Mouse (Mus musculus) midbrain, embryonic 11.5 days (tissue): ENCODE results near the gene Gpank1. TPM values are rescaled to one million over a fixed set of nuclear protein-coding genes. Genes with fewer than 3 reads are reported as not detected.

ENCODE experiments used
- ATAC-seq: fragments of 200-750 bp; cut with Nextera tagmentation; 2 replicates; pipeline ENCODE4 v1.8.0; 2017; ENCODE audit warnings: moderate TSS enrichment, moderate library complexity; ENCODE audit not compliant: low FRiP score
- DNase-seq: peaks from one replicate; pipeline ENCODE4 v3.0.0; 2015; ENCODE audit warnings: low spot score; ENCODE audit errors: missing footprints
- H3K27ac ChIP-seq: fragments of 300-500 bp; sonication (generic); 2 replicates; pipeline ENCODE4 v1.5.1; 2014; ENCODE audit warnings: low read depth, low read length
- H3K27me3 ChIP-seq: fragments of 300-500 bp; sonication (generic); 2 replicates; pipeline ENCODE4 v1.6.1; 2014; ENCODE audit warnings: mild to moderate bottlenecking, low read length, moderate library complexity, mixed read lengths; ENCODE audit not compliant: control insufficient read depth, insufficient read depth
- H3K36me3 ChIP-seq: fragments of 300-500 bp; sonication (generic); 2 replicates; pipeline ENCODE4 v1.6.1; 2014; ENCODE audit warnings: mild to moderate bottlenecking, low read length, moderate library complexity, mixed read lengths; ENCODE audit not compliant: control insufficient read depth, insufficient read depth
- H3K4me1 ChIP-seq: fragments of 300-500 bp; sonication (generic); 2 replicates; pipeline ENCODE4 v1.6.1; 2014; ENCODE audit warnings: low read length; ENCODE audit not compliant: control insufficient read depth, insufficient read depth
- H3K4me2 ChIP-seq: fragments of 300-500 bp; sonication (generic); 2 replicates; pipeline ENCODE4 v1.6.1; 2014; ENCODE audit warnings: mild to moderate bottlenecking, moderate library complexity
- H3K4me3 ChIP-seq: fragments of 300-500 bp; sonication (generic); 2 replicates; pipeline ENCODE4 v1.5.1; 2014; ENCODE audit warnings: low read depth, low read length
- H3K9ac ChIP-seq: fragments of 300-500 bp; sonication (generic); 2 replicates; pipeline ENCODE4 v1.6.1; 2014; ENCODE audit warnings: low read length
- H3K9me3 ChIP-seq: fragments of 300-500 bp; sonication (generic); 2 replicates; pipeline ENCODE4 v1.6.1; 2016; ENCODE audit warnings: low read length; ENCODE audit not compliant: control insufficient read depth
- WGBS: fragments of 180-500 bp; shearing (Covaris S2); extraction: QIAGEN DNeasy Blood & Tissue Kit; methylation state at CpG from one replicate; pipeline ENCODE4 v1.1.7; 2014; 5-methylcytosine and 5-hydroxymethylcytosine counted together
- polyA plus RNA-seq: library from polyadenylated mRNA; unstranded; fragments of >200 nt; fragmentation: Nextera tagmentation; extraction: Ambion mirVana; gene quantifications from 2 replicates; pipeline ENCODE4 v1.2.1, GENCODE M21; 2014

Gpank1 gene
- polyA plus RNA-seq, 1 experiment from 2014 or later: 26.3 TPM

- no peak overlapping the region for H3K9ac ChIP-seq
- WGBS: 91% methylated on average over 15 of the region's 15 CpGs
- ATAC-seq: no peak
Measured at GRCm38 (mm10) chr17:35094475-35095365, 26.5 kb upstream of the Gpank1 start.

DNA sequence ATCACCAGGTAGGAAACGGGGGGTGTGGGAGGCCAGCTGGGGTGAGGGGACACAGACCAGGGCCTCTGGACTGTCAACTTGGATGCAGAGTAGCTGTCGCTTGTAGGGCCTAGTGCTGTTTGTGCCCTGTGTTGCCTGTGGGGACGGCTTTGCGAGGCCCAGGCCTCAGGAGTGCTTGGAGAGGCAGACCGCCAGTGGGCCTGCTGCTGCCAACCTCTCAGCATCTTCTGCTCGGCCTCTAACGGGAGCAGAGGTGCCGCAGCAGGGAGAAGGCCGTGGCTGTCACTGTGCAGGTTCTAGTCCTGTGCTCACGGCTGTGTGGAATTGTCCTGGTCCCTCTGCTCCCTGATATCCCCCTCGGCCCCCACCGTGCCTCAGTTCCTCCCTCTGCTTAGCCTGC, 24.7 kb upstream of the Gpank1 start:
- no peak overlapping the region for H3K4me2 ChIP-seq
- WGBS: 82% methylated on average over 12 of the region's 12 CpGs
- no peaks in the 10 kb centered on the region for H3K27me3 ChIP-seq
- H3K4me1 ChIP-seq: no peaks in the 10 kb centered on the region
- H3K9ac ChIP-seq: no peak overlapping the region
- ATAC-seq (no peak), DNase-seq (no peak)
- H3K27ac ChIP-seq: no peak overlapping the region
- peaks cover 10% of the 10 kb centered on the region for H3K36me3 ChIP-seq
- no peak overlapping the region for H3K4me3 ChIP-seq
- H3K9me3 ChIP-seq: no peaks in the 10 kb centered on the region

More at GRCm38 (mm10) chr17:35094475-35095365, 26.5 kb upstream of the Gpank1 start:
- no peak overlapping the region for H3K4me2 ChIP-seq
- no peak overlapping the region for H3K27ac ChIP-seq
- H3K4me3 ChIP-seq: no peak overlapping the region
- DNase-seq: no peak
- H3K27me3 ChIP-seq: no peaks in the 10 kb centered on the region
- H3K4me1 ChIP-seq: peaks cover 5% of the 10 kb centered on the region
- H3K36me3 ChIP-seq: peaks cover 5% of the 10 kb centered on the region; the same call in 1 of the 2 replicates
- H3K9me3 ChIP-seq: no peaks in the 10 kb centered on the region

GRCm38 (mm10) chr17:35097164-35097655, 24.0 kb upstream of the Gpank1 start:
- Histone ChIP-seq H3K9ac (no peak overlapping the region), H3K4me3 (no peak overlapping the region), H3K36me3 (peaks cover 10% of the 10 kb centered on the region), H3K4me1 (no peaks in the 10 kb centered on the region), H3K9me3 (no peaks in the 10 kb centered on the region), H3K4me2 (no peak overlapping the region), H3K27ac (no peak overlapping the region), H3K27me3 (no peaks in the 10 kb centered on the region)
- WGBS: 70% methylated on average over 12 of the region's 12 CpGs
- ATAC-seq (no peak), DNase-seq (peak; percentile 73)

DNA sequence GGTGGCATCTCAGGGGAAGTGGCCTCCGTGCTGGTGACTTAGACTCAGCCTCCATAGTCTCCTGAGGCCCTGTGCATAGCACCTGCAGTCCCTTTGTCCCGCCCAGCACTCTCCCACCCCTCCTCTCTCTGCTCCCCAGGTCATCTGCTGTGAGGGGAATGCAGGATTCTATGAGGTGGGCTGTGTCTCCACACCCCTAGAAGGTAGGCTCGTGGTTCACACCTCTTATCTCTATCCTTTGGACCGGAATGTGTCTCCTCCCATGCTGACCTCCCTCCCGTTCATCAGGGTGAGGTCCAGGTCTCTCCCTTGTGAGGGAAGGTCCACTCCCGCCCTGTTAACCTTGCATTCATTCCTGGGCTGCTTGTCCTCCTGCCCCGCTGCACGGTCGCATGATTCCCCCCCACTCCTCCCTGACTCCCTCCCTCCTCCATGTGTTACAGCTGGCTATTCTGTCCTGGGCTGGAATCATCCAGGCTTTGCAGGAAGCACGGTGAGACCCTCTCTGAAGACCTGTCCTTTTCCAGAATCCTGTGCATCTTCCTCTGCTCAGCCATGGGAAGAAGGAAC, 21.0 kb upstream of the Gpank1 start:
- 77% methylated on average over 10 of the region's 10 CpGs for WGBS
- ATAC-seq: no peak
- H3K36me3 ChIP-seq: peaks cover 8% of the 10 kb centered on the region

GRCm38 (mm10) chr17:35101161-35101560, 20.1 kb upstream of the Gpank1 start:
- no peak overlapping the region for H3K4me3 ChIP-seq
- no peaks in the 10 kb centered on the region for H3K27me3 ChIP-seq
- H3K36me3 ChIP-seq: peaks cover 8% of the 10 kb centered on the region
- H3K4me1 ChIP-seq: peaks cover 5% of the 10 kb centered on the region
- H3K27ac ChIP-seq: no peak overlapping the region
- no peak overlapping the region for H3K9ac ChIP-seq
- 89% methylated on average over 11 of the region's 11 CpGs for WGBS
- no peak overlapping the region for H3K4me2 ChIP-seq
- ATAC-seq (no peak), DNase-seq (no peak)
- H3K9me3 ChIP-seq: no peaks in the 10 kb centered on the region

More for the DNA sequence above, 21.0 kb upstream of the Gpank1 start:
- no peak overlapping the region for H3K4me3 ChIP-seq
- H3K27me3 ChIP-seq: no peaks in the 10 kb centered on the region
- no peak for DNase-seq
- no peak overlapping the region for H3K27ac ChIP-seq
- H3K9me3 ChIP-seq: no peaks in the 10 kb centered on the region
- H3K4me1 ChIP-seq: no peaks in the 10 kb centered on the region
- H3K4me2 ChIP-seq: no peak overlapping the region
- no peak overlapping the region for H3K9ac ChIP-seq

DNA sequence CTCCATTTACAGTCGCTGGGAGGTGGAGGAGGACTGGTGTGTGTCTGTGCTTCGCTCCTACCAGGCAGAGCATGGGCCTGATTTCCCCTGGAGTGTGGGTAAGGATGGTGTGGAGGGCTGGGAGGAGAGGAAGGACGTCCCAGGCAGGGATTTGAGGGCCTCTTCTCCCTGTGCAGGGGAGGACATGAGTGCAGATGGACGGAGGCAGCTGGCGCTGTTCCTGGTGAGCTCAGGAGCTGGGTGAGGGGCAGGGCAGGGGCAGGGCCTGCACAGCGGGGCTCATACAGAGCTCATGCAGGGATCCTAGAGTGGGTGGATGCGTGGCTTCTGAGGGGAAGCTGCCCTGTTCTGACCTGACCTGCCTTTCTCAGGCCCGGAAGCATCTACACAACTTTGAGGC, 19.0 kb upstream of the Gpank1 start:
- no peaks in the 10 kb centered on the region for H3K27me3 ChIP-seq
- H3K9ac ChIP-seq: no peak overlapping the region
- no peak overlapping the region for H3K4me2 ChIP-seq
- no peak overlapping the region for H3K4me3 ChIP-seq
- peaks cover 8% of the 10 kb centered on the region for H3K4me1 ChIP-seq
- 76% methylated on average over 8 of the region's 8 CpGs for WGBS
- H3K36me3 ChIP-seq: peaks cover 6% of the 10 kb centered on the region
- no peak for ATAC-seq
- H3K27ac ChIP-seq: no peak overlapping the region
- H3K9me3 ChIP-seq: no peaks in the 10 kb centered on the region
- DNase-seq: no peak

DNA sequence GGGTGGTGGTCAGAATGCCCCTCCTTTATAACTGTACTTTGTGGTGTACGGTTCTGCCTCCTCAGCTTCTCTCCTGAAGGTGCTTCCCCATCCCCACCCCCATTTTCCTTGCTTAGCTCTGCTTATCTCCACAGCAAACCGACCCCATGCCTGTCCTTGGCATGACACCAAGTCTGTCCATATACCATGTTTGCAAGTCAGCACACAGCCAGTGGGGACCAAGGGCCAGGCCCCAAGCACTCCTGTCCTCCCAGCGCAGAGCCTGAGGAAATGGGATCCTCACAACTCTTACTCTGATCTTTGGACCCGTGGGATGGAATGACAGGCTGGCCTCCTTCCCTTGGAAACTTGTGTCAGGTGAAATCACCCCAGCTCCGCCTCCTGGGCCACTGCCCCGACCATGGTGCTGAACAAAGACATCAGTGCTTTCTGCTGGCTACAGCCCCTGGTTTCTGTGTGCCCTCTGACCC, 18.0 kb upstream of the Gpank1 start:
- DNase-seq (no peak), ATAC-seq (no peak)
- Histone ChIP-seq H3K9ac (no peak overlapping the region), H3K4me3 (no peak overlapping the region), H3K4me1 (peaks cover 8% of the 10 kb centered on the region), H3K4me2 (no peak overlapping the region), H3K27me3 (no peaks in the 10 kb centered on the region), H3K9me3 (no peaks in the 10 kb centered on the region), H3K36me3 (peaks cover 4% of the 10 kb centered on the region), H3K27ac (no peak overlapping the region)
- WGBS: 66% methylated on average over 6 of the region's 6 CpGs

- no peak overlapping the region for H3K27ac ChIP-seq
- no peak for ATAC-seq
- H3K27me3 ChIP-seq: no peaks in the 10 kb centered on the region
- peaks cover 8% of the 10 kb centered on the region for H3K4me1 ChIP-seq
- no peak overlapping the region for H3K4me3 ChIP-seq
- H3K9me3 ChIP-seq: no peaks in the 10 kb centered on the region
- DNase-seq: no peak
- no peak overlapping the region for H3K9ac ChIP-seq
- H3K36me3 ChIP-seq: peaks cover 4% of the 10 kb centered on the region
- H3K4me2 ChIP-seq: no peak overlapping the region
- WGBS: 95% methylated on average over 7 of the region's 7 CpGs
Measured at GRCm38 (mm10) chr17:35104079-35104478, 17.2 kb upstream of the Gpank1 start.

- peaks cover 4% of the 10 kb centered on the region for H3K36me3 ChIP-seq
- no peak for DNase-seq
- H3K4me2 ChIP-seq: no peak overlapping the region
- peaks cover 8% of the 10 kb centered on the region for H3K4me1 ChIP-seq
- ATAC-seq: no peak
- H3K4me3 ChIP-seq: no peak overlapping the region
- WGBS: 81% methylated on average over 6 of the region's 6 CpGs
- H3K27ac ChIP-seq: no peak overlapping the region
- no peaks in the 10 kb centered on the region for H3K9me3 ChIP-seq
- no peak overlapping the region for H3K9ac ChIP-seq
- no peaks in the 10 kb centered on the region for H3K27me3 ChIP-seq
Measured at GRCm38 (mm10) chr17:35104754-35105153, 16.5 kb upstream of the Gpank1 start.
